Mouse (Mus musculus): ENCODE measurements around the gene Gpbar1.
"Not testable (repeated sequence)": the region's sequence is repeated elsewhere in the genome, so short reads cannot be mapped to it uniquely, and the experiment has no call there.

The Gpbar1 gene

GRCm38 (mm10) chr1:74321396-74321795, 43.0 kb downstream of the Gpbar1 start:
- no peak for DNase-seq (ENCODE audit: low read depth, low spot score)

GRCm38 (mm10) chr1:74326916-74327315, 48.6 kb downstream of the Gpbar1 start:
- DNase-seq (ENCODE audit: low read depth, low spot score), result not testable (repeated sequence)
